Mouse (Mus musculus) adrenal gland, adult (tissue): Measurements from ENCODE around the gene Slc39a11.

Experiments
- DNase-seq, 2 experiments: peaks; one replicate each; pipeline ENCODE4 v3.0.0; 2022 to 2023; ENCODE audit warnings: low spot score in 1 of 2; ENCODE audit not compliant: inconsistent age in 2 of 2

Slc39a11 gene

GRCm38 (mm10) chr11:113633398-113633797, 16.5 kb downstream of the Slc39a11 start:
- peak in 1 of 2 experiments; percentile 45 for DNase-seq

- DNase-seq: no peak
These were observed 17.6 kb downstream of the Slc39a11 start for GRCm38 (mm10) chr11:113632303-113632702.

DNA sequence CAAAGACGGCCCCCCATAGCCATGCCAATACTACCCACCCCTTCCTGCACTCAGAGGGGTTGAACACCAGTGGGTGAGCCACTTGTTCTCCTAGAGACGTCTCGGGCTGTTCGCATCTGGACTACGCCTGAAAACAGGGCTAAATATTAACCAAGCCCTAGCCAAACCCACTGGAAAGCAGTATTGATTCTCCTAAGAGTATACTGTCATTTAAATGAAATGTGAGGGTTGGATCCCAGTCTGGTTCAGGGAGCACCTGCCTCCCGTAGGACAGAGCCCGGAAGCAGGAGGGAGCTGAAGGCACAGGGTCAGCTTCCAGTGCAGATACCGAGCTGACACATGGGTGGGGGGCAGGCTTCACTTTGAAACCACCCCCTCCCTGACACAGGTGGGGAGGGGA, 18.0 kb downstream of the Slc39a11 start:
- DNase-seq: no peak

- no peak for DNase-seq
These were observed 18.6 kb downstream of the Slc39a11 start for GRCm38 (mm10) chr11:113631302-113631701.

DNA sequence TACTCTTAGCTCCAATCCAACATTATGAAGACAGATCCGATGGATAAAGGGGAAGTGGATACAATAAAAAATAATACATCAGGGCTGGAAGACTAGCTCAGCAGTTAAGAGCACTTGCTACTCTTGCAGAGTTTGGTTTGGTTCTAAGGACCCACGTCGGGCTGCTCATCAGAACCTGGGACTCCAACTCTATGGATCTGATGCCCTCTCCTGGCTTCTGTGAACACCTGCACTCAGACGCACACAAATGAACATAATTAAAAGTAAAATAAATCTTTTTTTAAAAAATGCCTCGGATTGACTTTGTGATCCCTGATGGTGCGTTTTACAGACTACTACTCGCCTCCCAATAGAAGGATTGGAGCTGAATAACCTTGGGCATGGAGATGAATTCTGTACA, 19.2 kb downstream of the Slc39a11 start:
- DNase-seq: peak in 1 of 2 experiments; percentile 67

DNA sequence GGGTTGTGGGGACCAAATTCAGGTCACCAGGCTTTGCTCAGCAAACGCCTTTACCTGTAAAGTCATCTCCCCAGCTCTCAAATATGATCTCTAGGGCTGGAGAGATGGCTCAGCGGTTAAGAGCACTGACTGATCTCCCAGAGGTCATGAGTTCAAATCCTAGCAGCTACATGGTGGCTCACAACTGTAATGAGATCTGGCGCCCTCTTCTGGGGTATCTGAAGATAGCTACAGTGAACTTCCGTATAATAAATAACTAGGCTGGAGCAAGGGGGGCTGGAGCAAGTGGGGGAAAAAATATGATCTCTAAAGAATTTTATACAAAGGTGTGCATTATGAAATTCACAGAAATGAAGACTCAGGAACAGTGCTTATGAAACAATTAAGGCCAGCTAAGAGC, 22.1 kb downstream of the Slc39a11 start:
- DNase-seq: peak in 1 of 2 experiments; percentile 61

DNA sequence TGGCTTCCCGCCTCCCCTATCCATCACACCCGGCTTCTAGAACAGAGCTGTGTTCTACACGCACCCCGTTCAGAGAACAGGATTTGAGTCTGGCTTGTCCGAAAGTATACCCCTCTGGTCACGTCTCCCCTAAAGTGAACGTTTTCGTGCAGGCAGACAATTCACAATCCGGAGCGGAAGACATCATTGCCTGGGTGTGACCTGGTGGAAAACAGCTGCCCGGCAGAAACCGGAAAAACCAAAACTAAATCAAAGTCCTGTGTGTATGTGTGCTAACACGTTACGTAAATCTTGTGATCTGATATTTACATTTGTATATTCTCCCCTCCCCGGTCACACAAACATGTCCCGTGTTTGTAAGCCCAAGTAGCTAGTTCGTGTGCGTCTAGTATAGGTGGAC, 24.4 kb downstream of the Slc39a11 start:
- DNase-seq: no peak

DNA sequence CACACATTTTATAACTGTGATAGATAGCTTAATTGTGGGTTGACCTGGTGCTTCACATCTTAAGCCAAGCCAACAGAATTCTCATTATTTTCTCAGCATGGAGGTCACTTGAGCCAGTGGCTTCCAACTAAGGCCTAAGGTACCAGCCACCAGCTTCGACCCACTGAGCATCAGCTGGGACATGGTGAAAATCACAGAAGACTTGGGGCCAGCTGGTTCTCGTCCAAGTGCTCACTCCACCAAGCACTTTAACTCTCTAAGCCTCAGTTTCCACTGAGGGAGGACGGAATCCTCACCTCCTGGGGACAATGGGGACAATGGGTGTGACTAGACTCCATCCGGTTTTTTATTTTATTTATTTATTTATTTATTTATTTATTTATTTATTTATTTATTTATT, 27.9 kb downstream of the Slc39a11 start:
- no peak for DNase-seq

DNA sequence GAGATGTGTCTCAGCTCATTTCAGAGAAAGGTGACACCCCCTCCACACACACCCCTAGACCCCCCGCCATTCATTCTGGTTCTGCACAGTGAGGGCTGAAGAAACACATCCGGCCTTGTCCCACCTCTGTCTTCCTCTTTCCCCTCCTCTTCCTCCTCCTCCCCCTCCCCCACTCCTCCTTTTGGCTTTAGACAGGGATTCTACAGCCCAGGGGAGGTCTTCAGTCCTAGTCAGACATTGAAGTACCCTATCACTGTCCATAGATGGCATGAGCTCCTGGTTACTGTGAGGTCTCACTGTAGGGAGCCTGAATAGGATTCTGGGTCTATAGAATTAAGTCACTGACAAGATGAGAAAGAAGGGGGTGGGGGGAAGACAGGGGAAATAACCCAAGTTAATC, 28.9 kb downstream of the Slc39a11 start:
- DNase-seq: no peak

DNA sequence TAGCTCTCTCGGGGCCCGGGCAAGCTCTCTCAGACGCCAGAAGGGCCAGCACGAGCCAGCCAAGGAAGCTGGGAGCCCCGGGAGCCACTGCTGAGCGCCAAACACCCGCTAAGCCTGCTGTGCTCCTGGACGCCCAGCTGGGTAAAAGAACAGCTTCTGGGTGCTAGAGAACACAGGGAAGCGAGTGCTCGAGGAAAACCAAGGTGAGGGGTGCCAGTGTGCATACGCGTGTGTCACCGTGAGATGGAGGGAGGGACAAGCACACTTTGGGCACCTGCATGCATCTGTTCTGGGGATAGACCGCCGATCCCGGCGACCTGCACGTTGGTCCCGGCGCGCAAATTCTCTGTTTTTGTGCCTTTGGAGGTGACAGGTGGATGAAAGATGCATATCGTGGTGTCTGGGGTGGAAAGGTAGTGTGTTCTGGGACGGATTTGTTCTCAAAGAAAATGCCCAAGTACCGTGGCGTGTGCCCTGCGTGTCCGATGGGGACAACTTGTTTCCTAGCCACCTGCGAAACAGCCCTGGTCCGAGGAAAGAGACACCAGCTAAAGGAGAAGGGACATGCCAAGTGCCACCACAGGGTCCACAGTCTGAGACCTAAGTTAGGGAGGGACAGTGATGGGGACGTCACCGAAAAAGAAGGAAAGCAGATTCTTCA, 30.3 kb downstream of the Slc39a11 start:
- no peak for DNase-seq

DNA sequence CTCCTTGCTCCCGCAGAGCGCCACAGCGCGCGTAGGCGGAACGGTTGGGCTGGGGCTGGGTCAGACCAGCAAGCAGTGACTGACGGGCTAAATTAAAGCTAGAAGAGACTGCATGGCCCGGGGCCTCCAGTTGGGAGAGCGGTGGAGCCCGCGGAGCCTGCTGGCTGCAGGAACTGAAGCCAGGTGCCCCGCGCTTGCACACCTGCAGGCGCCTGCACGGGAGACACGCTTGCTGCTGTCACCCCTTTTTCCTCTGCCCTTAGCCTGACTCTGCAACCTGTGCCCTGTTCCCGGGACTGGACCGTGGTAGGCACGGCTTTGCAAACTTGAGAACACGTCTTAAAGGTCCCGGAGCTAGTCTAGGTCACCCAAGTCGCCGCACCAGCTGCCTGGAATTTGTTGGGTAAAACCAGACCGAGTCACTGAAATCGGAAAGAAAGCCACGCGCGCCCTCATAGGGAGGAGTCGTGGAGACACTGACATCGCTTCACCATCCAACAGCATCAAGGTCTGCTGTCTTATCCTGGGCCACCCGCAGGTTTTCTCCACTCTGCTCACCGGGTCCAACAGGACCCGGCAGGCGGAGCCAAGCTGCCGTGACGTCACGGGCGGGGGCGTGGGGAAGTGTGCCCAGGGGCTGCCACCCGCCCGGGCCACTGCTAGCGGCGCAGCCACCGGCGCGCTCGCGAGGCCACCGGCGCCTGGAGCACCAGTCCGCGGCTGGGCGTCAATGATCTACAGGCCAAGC, 31.0 kb downstream of the Slc39a11 start, which contains the start of gene Sstr2:
TSS of gene Sstr2 (plus strand) at position 671 of the 748 bp plus-strand sequence.
- DNase-seq: peak; percentile 86 to 92

DNA sequence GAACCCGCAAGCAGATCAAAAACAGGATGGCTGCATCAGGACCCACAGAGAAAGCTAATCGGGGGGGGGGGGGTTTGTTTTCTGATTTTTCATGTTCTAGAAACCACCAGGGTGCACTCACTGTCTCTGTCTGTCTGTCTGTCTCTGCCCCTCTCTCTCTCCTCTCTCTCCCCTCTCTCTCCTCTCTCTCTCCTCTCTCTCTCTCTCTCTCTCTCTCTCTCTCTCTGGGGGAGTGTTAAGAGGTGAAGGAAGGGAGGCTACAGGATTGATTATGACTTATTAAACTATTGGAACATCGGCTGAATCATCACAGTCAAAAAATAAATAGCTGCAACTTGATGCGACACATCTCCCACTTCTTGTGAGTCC, 31.6 kb downstream of the Slc39a11 start:
- DNase-seq: no peak

DNA sequence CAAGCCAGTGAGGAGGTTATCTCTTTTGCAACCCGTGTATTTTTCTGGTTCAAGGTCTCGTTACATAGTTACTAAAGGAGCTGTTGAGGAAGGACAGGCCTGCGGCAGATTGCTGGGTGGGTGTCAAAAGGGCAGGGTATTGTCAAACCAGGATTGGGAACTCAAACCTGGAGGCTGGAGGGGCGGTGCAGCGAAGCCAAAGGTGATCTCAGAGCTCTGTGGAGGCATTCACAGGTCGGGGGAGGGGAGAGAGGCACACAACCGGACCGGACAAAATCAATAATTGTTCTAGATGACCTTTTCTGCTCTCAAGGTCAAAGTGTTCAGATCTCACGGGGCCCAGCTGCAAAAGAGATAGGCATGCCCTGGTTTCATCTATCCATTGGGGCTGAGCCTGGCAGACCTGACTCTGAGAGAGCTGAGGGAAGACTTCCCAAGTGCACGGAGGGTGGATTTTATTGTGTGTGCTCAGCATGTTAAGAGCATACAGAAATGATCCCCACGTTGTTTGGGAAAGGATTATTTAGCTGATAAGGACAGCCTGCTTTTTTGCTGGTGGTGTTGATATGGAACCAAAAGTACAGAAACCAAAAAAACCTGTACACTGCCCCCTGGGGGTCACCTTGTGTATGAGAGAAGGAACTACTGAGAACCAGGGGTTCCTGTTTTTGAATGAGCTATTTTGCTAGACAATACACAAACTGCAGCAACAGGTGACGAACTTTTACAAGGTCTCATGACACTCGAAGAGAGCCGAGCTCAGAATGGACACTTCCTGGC, 32.6 kb downstream of the Slc39a11 start:
- DNase-seq: peak; percentile 69 to 87

DNA sequence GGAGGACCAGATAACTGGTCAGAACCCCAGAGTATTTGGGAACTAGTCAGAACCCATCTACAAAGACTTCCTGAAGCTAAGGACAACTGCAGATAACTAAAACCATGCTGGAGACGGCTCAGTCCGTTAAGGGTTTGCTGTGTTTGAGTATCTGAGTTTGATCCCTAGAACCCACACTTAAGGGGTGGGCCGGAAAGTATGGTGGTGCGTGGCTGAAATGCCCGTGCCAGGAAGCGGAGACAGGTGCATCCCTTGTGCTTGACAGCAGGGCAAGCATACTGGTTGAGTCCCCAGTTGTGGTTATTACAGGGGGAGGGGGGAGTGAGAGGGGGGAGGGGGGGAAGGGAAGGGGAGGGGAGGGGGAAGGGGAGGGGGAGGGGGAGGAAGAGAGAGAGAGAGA, 35.4 kb downstream of the Slc39a11 start:
- no peak for DNase-seq

DNA sequence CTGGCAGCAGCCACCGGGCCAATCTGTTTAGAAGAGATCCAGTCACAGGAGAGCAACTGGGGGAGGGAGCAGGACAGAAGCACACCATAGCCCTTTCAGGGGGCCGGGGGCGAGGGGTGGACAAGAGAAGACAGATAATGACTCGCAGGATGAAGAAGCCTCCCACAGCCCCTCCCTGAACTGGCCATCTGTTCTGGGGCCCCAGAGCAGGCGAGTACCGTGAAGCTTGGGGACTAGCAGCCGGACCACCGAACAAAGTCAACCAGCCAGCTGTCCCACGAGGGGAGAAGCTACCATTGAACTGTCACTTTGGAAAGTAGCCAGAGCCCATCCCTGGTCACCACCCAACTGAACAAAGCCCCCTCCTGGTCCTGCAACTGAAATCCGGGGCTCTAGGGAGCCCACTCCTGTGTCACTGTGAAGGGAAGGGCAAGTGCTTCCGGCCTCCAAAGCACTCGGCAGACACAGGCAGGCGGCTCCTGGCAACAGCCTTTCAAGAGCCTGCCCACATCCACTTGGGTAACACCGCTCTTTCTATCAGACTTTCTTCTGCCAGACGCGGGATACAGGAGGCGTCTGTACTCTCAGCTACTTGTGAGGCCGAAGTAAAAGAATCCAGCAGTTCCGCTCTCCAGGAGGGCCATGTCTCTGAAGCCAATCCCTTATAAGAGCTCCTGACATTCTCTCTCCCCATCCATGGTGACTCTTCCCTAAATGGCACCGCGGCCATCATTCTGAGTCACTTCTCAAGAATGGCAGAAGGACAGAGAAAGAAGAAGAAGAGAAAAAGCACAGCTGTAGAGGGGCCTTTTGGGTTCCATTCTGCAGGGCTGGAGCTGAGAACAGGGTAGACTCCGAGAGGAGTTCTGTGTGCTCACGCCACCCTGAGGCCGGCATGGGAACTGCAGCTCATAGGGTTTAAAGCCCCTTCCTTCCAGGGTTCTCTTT, 37.9 kb downstream of the Slc39a11 start:
- DNase-seq: peak; percentile 78 to 88

GRCm38 (mm10) chr11:113611112-113611646, 38.7 kb downstream of the Slc39a11 start:
- DNase-seq: peak; percentile 54 to 72

GRCm38 (mm10) chr11:113610266-113610665, 39.6 kb downstream of the Slc39a11 start:
- DNase-seq: peak in 1 of 2 experiments; percentile 46

GRCm38 (mm10) chr11:113609581-113609980, 40.3 kb downstream of the Slc39a11 start:
- no peak for DNase-seq

DNA sequence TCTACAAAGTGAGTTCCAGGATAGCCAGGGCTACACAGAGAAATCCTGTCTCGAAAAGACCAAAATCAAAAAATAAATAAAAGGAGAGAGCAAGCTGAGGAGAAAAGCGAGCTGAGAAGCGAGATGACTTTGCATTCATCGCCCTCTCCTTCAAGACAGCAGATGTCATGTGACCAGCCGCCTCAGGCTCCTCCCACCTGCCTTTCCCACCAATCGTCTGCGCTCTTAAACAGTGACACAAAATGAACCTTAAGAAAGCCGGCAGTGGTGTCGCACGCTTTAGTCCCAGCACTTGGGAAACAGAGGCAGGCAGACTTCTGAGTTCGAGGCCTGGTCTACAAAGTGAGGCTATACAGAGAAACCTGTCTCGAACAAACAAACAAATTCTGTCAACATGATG, 42.3 kb downstream of the Slc39a11 start:
- no peak for DNase-seq

GRCm38 (mm10) chr11:113601616-113602343, 48.1 kb downstream of the Slc39a11 start:
- no peak for DNase-seq
